Mouse (Mus musculus): ENCODE results near the gene Fam198b.

DNA sequence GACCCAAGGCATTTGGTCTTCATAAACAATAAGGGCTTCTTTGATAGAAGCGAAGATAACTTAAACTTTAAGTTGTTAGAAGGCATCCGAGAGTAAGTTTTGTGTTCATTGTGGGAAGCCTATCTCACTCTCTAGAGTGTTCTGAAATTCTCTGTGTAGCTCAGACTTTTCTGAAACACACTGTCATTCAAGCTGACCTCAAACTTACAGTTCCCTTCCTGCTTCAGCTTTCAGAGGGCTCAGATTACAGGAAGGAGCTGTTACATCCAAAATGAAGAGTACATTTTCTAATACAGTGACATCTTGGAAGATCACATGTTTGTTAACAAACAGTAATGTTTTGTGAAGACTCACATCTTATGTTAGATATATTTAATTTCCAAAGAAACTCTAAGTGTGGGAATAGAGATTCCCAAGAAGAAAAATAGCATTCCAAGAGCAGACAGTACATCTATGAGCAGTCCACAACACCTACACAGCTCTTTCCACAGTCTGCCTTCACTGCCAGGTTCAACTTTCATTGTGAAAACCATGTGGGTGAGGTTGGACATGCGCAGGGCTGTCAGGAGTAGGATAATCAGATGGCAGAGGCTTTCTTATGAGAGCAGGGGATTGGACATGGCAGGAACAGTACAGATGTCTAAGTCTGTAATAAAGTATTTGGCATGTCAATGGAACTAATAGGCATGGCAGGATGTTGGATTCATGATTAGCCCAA, 52.6 kb downstream of the Fam198b start:
- TF ChIP-seq CTCF (IDR thresholded peaks at IDR 0.05; ENCODE audit: control insufficient read depth, insufficient read depth, insufficient replicate concordance, low read depth, low read length) (no peak), POLR2A (IDR thresholded peaks at IDR 0.05; ENCODE audit: control insufficient read depth, low read depth, low read length) (no peak)
